Comparison of ENCODE assay signal across 19 mouse cellular contexts in genomic region chr10:43904569-43904968, GRCm38 (mm10).
"Had no signal": no experiment of that assay in that cellular context is flagged by ENCODE, and none has a peak within 500 bp of the region (broad histone marks: within the 10 kb centered on the region; RNA-seq: fewer than 3 reads in every experiment).

No protein-coding gene starts in this region.

- ATAC-seq: midbrain, embryonic 16.5 days had no signal

- H3K4me3 ChIP-seq: midbrain, embryonic 10.5 days; midbrain, embryonic 12.5 days; myocyte; neural tube, embryonic 13.5 days; neural tube, embryonic 15.5 days had no signal

- DNase-seq: lung, adult 18-20 months; lung, embryonic 14.5 days; lung, postnatal 10 days; lung, postnatal 4 days; midbrain, embryonic 14.5 days; retina, postnatal 1 day; right cerebral cortex, adult 18-20 months; right cerebral cortex, postnatal 25 days; right cerebral cortex, postnatal 4 days; spleen, adult 18-20 months; thymus, adult 18-20 months; thymus, postnatal 14 days; thymus, postnatal 36 days had no signal

- H3K36me3 ChIP-seq: midbrain, embryonic 10.5 days; midbrain, embryonic 12.5 days; neural tube, embryonic 13.5 days; neural tube, embryonic 15.5 days had no signal

- H3K9ac ChIP-seq: lung, embryonic 14.5 days; midbrain, embryonic 12.5 days; neural tube, embryonic 13.5 days; neural tube, embryonic 15.5 days had no signal

- H3K9me3 ChIP-seq: midbrain, embryonic 10.5 days; midbrain, embryonic 12.5 days; neural tube, embryonic 13.5 days; neural tube, embryonic 15.5 days had no signal

- H3K27me3 ChIP-seq: midbrain, embryonic 12.5 days; neural tube, embryonic 13.5 days; neural tube, embryonic 15.5 days had no signal

- H3K27ac ChIP-seq: midbrain, embryonic 10.5 days; midbrain, embryonic 12.5 days; neural tube, embryonic 13.5 days; neural tube, embryonic 15.5 days had no signal

- H3K4me2 ChIP-seq: lung, embryonic 14.5 days; midbrain, embryonic 12.5 days; neural tube, embryonic 13.5 days; neural tube, embryonic 15.5 days had no signal
